7 mouse cellular contexts compared by ENCODE assay signal in the genomic region with DNA sequence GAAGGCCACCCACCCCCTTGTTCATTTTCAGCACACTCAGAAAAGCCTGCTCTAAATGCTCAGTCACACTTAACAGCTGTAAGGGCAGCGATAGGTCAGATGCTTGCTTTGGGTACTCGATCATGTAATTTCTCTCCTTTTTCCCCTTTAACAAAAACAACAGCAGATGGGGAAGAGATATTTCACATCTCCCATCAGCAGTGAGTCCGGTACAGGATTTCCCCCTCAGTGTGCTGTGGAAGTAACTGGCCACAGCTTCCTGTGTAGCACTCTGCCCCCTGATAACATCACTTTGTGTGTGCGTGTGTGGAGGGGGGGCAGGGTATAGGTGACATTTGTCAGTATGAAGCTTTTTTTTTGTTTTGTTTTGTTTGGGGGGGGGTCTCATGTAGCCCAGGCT.
DNase-seq lines count a peak whose midpoint lies in the region; ATAC-seq and TF ChIP-seq lines count a peak whose summit lies in the region.

No protein-coding gene starts in this region.

- H3K4me1 ChIP-seq in lung, embryonic 14.5 days (ENCODE audit: insufficient read depth) = peaks cover 25% of the 10 kb centered on the region; the same call in 1 of the 2 replicates
- H3K4me1 ChIP-seq in thymus, adult 2 months (replicated peaks; ENCODE audit: control insufficient read depth, insufficient read depth, low read length) = peaks cover 19% of the 10 kb centered on the region

- no peak for TF ChIP-seq POLR2A in thymus, adult 2 months (IDR thresholded peaks at IDR 0.05; ENCODE audit: control insufficient read depth, extremely low read depth, insufficient read depth, low read length, poor library complexity)

- no peak overlapping the region for H3K27ac ChIP-seq in lung, embryonic 14.5 days (ENCODE audit: low read depth)
- no peak overlapping the region for H3K27ac ChIP-seq in thymus, adult 2 months (ENCODE audit: control insufficient read depth, insufficient read depth, low read length)

- H3K9ac ChIP-seq in lung, embryonic 14.5 days = no peak overlapping the region

- no peaks in the 10 kb centered on the region for H3K27me3 ChIP-seq in lung, embryonic 14.5 days (ENCODE audit: insufficient read depth, low read length)
- H3K27me3 ChIP-seq in thymus, adult 2 months (ENCODE audit: control insufficient read depth, insufficient read depth, low read length) = no peaks in the 10 kb centered on the region

- 0 out of 2 replicates have a peak overlapping the region, but pooled peaks have one; percentile 7 for H3K4me2 ChIP-seq in lung, embryonic 14.5 days

- H3K36me3 ChIP-seq in lung, embryonic 14.5 days (ENCODE audit: insufficient read depth) = no peaks in the 10 kb centered on the region
- no peaks in the 10 kb centered on the region for H3K36me3 ChIP-seq in thymus, adult 2 months (ENCODE audit: control insufficient read depth, insufficient read depth, low read length)

- no peak for ATAC-seq in lung, embryonic 14.5 days (ENCODE audit: insufficient read depth)
- peak; percentile 97 for ATAC-seq in inflammation-experienced regulatory T-cells, adult 6 months

- H3K9me3 ChIP-seq in lung, embryonic 14.5 days (ENCODE audit: low read depth, low read length) = no peaks in the 10 kb centered on the region

- no peak for TF ChIP-seq CTCF in lung, embryonic 14.5 days (IDR thresholded peaks at IDR 0.05; ENCODE audit: low read depth)
- TF ChIP-seq CTCF in thymus, adult 2 months (IDR thresholded peaks at IDR 0.05; ENCODE audit: borderline replicate concordance, control insufficient read depth, extremely low read depth, insufficient read depth, low read length, poor library complexity) = no peak

- peak; percentile 61 for DNase-seq in lung, embryonic 14.5 days
- DNase-seq in lung, postnatal 14 days = no peak
- peak; percentile 20 for DNase-seq in c-Kit-positive CD71-negative TER-119-negative erythroid progenitor cells, embryonic 14.5 days (ENCODE audit: low read depth)
- peak; percentile 46 for DNase-seq in thymus, adult 2 months
- no peak for DNase-seq in urinary bladder, postnatal 10 days (ENCODE audit: low spot score)
- DNase-seq in urinary bladder, postnatal 25 days (ENCODE audit: low spot score) = no peak

- H3K4me3 ChIP-seq in lung, embryonic 14.5 days (ENCODE audit: low read depth, low read length) = no peak overlapping the region
- H3K4me3 ChIP-seq in thymus, adult 2 months (ENCODE audit: control insufficient read depth, insufficient read depth, low read length) = no peak overlapping the region

- WGBS in lung, embryonic 14.5 days = 28% methylated on average over 4 of the region's 4 CpGs
- 4% methylated on average over 4 of the region's 4 CpGs for WGBS in thymus, adult 2 months

Comparison
In these comparisons a context has a peak if more than half of its experiments do, and no peak if none do; other contexts are left out.
1. DNase-seq: peak in lung, embryonic 14.5 days (single experiment), c-Kit-positive CD71-negative TER-119-negative erythroid progenitor cells, embryonic 14.5 days (single experiment) and thymus, adult 2 months (single experiment); none in lung, postnatal 14 days (single experiment), urinary bladder, postnatal 10 days (single experiment) and urinary bladder, postnatal 25 days (single experiment).